Mouse (Mus musculus) megakaryocyte-erythroid progenitor cell, adult 5-6 weeks (primary cell): ENCODE measurements around the gene Sys1. TPM values are rescaled to one million over a fixed set of nuclear protein-coding genes. Genes with fewer than 3 reads are reported as not detected.

ENCODE experiments used
- ATAC-seq: replicated peaks from 2 replicates; pipeline ENCODE4 v1.8.0; 2016; ENCODE audit warnings: mild to moderate bottlenecking, inconsistent platforms; ENCODE audit not compliant: severe bottlenecking, poor library complexity, low FRiP score, low TSS enrichment
- total RNA-seq, 2 experiments: library from RNA; stranded (forward) in 1 of 2; stranded (reverse) in 1 of 2; fragments of 200-1000, 215-1000 nt in 1 of 2; fragments of >200 nt in 1 of 2; fragmentation: Nextera tagmentation in 1 of 2; gene quantifications; 2 replicates each; pipeline ENCODE4 v1.2.3; 2014 to 2017

Gene Sys1
- total RNA-seq, 2 experiments from 2014 or later = 16.0 to 25.7 TPM

DNA sequence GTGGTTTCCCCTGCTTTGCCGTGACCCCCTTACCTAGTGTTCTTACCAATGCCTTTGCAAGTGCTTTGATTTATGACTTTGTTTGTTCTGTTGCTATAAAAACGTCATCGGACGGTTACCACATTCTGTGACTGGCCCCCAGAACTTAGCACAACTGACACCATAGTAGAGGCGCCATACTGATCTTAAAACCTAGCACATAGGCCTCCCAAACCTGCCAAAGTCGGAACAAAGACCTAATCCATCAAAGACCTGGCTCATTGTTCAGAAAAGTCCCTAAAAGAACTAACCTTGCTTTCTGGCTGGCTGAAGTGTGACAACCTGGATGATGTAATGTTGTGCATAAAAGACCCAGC lies 62.4 kb downstream of the Sys1 start:
- no peak for ATAC-seq

GRCm38 (mm10) chr2:164520782-164521181 lies 64.0 kb downstream of the Sys1 start:
- peak; percentile 84 for ATAC-seq

DNA sequence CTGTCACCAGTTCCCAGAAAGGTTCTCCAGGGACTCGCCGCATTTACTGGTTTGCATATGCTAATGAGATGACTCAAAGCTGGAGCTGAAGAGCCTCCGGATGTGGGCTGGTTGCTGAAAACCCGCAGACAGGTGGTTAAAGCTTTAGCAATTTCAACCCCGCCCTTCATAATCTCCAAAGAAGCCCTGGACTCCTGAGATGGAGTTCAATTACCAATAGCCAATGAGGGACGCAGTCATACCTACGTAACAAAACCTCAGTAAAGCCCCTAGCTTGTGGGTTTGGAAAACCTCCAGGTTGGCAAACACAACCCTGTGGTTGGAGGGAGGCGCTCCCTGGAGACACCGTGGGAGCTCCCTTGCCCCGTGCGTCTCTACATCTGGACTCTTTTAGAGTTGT lies 65.1 kb downstream of the Sys1 start:
- peak; percentile 72 for ATAC-seq

- ATAC-seq = no peak
Measured at GRCm38 (mm10) chr2:164522280-164522679, 65.5 kb downstream of the Sys1 start.

DNA sequence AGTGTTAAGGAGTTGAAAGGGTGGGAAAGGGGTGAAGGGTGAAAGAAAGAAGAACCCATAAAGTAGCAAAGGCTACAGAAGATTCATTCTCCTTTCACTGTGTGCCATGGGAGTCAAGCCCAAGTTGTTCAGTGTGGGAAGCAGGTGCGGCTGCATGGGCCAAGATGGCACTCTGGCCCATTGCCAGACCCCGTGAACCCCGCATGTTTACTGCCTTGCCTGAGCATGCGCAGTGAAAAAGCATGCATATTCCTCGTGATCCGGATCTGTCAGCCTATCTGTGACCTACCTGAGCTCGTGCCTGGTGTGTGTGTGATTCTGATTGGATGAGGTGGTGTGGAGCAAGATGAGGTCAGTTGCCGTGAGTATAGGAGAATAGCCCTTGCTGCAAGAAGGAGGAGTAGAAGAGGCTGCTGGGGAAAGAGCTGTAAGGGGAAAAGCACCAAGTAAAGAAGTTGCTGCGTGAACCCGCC lies 66.6 kb downstream of the Sys1 start:
- no peak for ATAC-seq

- no peak for ATAC-seq
Measured at GRCm38 (mm10) chr2:164528557-164528956, 71.8 kb downstream of the Sys1 start.

Other genes starting within 250 kb of the Sys1 start
- gene Wfdc15b, start 235.3 kb upstream of the Sys1 start, total RNA-seq (2014; fragmentation: Nextera tagmentation) = not detected in 2 replicates
- gene Wfdc15b, start 235.3 kb upstream of the Sys1 start, total RNA-seq (2017) = not detected in 2 replicates
- not detected in 2 replicates for gene Svs2, start 218.5 kb upstream of the Sys1 start, total RNA-seq (2014; fragmentation: Nextera tagmentation)
- gene Svs2, start 218.5 kb upstream of the Sys1 start, total RNA-seq (2017) = not detected in 2 replicates
- gene Svs3b, start 200.3 kb upstream of the Sys1 start, total RNA-seq (2014; fragmentation: Nextera tagmentation) = not detected in 2 replicates
- not detected in 2 replicates for gene Svs3b, start 200.3 kb upstream of the Sys1 start, total RNA-seq (2017)
- not detected in 2 replicates for gene Svs4, start 178.5 kb upstream of the Sys1 start, total RNA-seq (2014; fragmentation: Nextera tagmentation)
- gene Svs4, start 178.5 kb upstream of the Sys1 start, total RNA-seq (2017) = not detected in 2 replicates
- gene Svs3a, start 167.7 kb upstream of the Sys1 start, total RNA-seq (2014; fragmentation: Nextera tagmentation) = not detected in 2 replicates
- not detected in 2 replicates for gene Svs3a, start 167.7 kb upstream of the Sys1 start, total RNA-seq (2017)
- gene Svs6, start 140.2 kb upstream of the Sys1 start, total RNA-seq (2014; fragmentation: Nextera tagmentation) = not detected in 2 replicates
- gene Svs6, start 140.2 kb upstream of the Sys1 start, total RNA-seq (2017) = not detected in 2 replicates
- not detected in 2 replicates for gene Svs5, start 124.2 kb upstream of the Sys1 start, total RNA-seq (2014; fragmentation: Nextera tagmentation)
- not detected in 2 replicates for gene Svs5, start 124.2 kb upstream of the Sys1 start, total RNA-seq (2017)
- gene Slpi, start 67.9 kb upstream of the Sys1 start, total RNA-seq (2014; fragmentation: Nextera tagmentation) = not detected in 2 replicates
- not detected in 2 replicates for gene Slpi, start 67.9 kb upstream of the Sys1 start, total RNA-seq (2017)
- gene Rbpjl, start 53.8 kb upstream of the Sys1 start, total RNA-seq (2014; fragmentation: Nextera tagmentation) = not detected in 2 replicates
- not detected in 2 replicates for gene Rbpjl, start 53.8 kb upstream of the Sys1 start, total RNA-seq (2017)
- not detected in 2 replicates for gene Matn4, start 51.8 kb upstream of the Sys1 start, total RNA-seq (2014; fragmentation: Nextera tagmentation)
- 0.09 TPM in 1 of 2 replicates, not detected in the other for gene Matn4, start 51.8 kb upstream of the Sys1 start, total RNA-seq (2017)
- 1.0 and 5.3 TPM in 2 replicates for gene Sdc4, start 13.1 kb upstream of the Sys1 start, total RNA-seq (2014; fragmentation: Nextera tagmentation)
- gene Sdc4, start 13.1 kb upstream of the Sys1 start, total RNA-seq (2017) = 0.23 and 1.3 TPM in 2 replicates
- gene Gm20458, start 4.0 kb downstream of the Sys1 start, total RNA-seq (2014; fragmentation: Nextera tagmentation) = not detected in 2 replicates
- gene Gm20458, start 4.0 kb downstream of the Sys1 start, total RNA-seq (2017) = not detected in 2 replicates
- gene Trp53tg5, start 16.8 kb downstream of the Sys1 start, total RNA-seq (2014; fragmentation: Nextera tagmentation) = not detected in 2 replicates
- gene Trp53tg5, start 16.8 kb downstream of the Sys1 start, total RNA-seq (2017) = not detected in 2 replicates
- gene Dbndd2, start 29.1 kb downstream of the Sys1 start, total RNA-seq (2014; fragmentation: Nextera tagmentation) = 2.4 TPM in 2 replicates
- 2.9 TPM in 1 of 2 replicates, not detected in the other for gene Dbndd2, start 29.1 kb downstream of the Sys1 start, total RNA-seq (2017)
- 76.4 and 89.3 TPM in 2 replicates for gene Pigt, start 40.6 kb downstream of the Sys1 start, total RNA-seq (2014; fragmentation: Nextera tagmentation)
- 16.3 and 36.6 TPM in 2 replicates for gene Pigt, start 40.6 kb downstream of the Sys1 start, total RNA-seq (2017)
- not detected in 2 replicates for gene Wfdc2, start 105.4 kb downstream of the Sys1 start, total RNA-seq (2014; fragmentation: Nextera tagmentation)
- gene Wfdc2, start 105.4 kb downstream of the Sys1 start, total RNA-seq (2017) = not detected in 2 replicates
- not detected in 2 replicates for gene Spint3, start 116.5 kb downstream of the Sys1 start, total RNA-seq (2014; fragmentation: Nextera tagmentation)
- gene Spint3, start 116.5 kb downstream of the Sys1 start, total RNA-seq (2017) = not detected in 2 replicates
- not detected in 2 replicates for gene Wfdc6a, start 128.5 kb downstream of the Sys1 start, total RNA-seq (2014; fragmentation: Nextera tagmentation)
- gene Wfdc6a, start 128.5 kb downstream of the Sys1 start, total RNA-seq (2017) = not detected in 2 replicates
- gene Eppin, start 136.6 kb downstream of the Sys1 start, total RNA-seq (2014; fragmentation: Nextera tagmentation) = not detected in 2 replicates
- gene Eppin, start 136.6 kb downstream of the Sys1 start, total RNA-seq (2017) = not detected in 2 replicates
- gene Wfdc6b, start 156.6 kb downstream of the Sys1 start, total RNA-seq (2014; fragmentation: Nextera tagmentation) = not detected in 2 replicates
- gene Wfdc6b, start 156.6 kb downstream of the Sys1 start, total RNA-seq (2017) = not detected in 2 replicates
- not detected in 2 replicates for gene Wfdc8, start 156.7 kb downstream of the Sys1 start, total RNA-seq (2014; fragmentation: Nextera tagmentation)
- not detected in 2 replicates for gene Wfdc8, start 156.7 kb downstream of the Sys1 start, total RNA-seq (2017)
- not detected in 2 replicates for gene Wfdc16, start 181.8 kb downstream of the Sys1 start, total RNA-seq (2014; fragmentation: Nextera tagmentation)
- gene Wfdc16, start 181.8 kb downstream of the Sys1 start, total RNA-seq (2017) = not detected in 2 replicates
- gene Wfdc10, start 199.1 kb downstream of the Sys1 start, total RNA-seq (2014; fragmentation: Nextera tagmentation) = not detected in 2 replicates
- not detected in 2 replicates for gene Wfdc10, start 199.1 kb downstream of the Sys1 start, total RNA-seq (2017)
- not detected in 2 replicates for gene Wfdc9, start 199.6 kb downstream of the Sys1 start, total RNA-seq (2014; fragmentation: Nextera tagmentation)
- not detected in 2 replicates for gene Wfdc9, start 199.6 kb downstream of the Sys1 start, total RNA-seq (2017)
- gene Wfdc11, start 217.1 kb downstream of the Sys1 start, total RNA-seq (2014; fragmentation: Nextera tagmentation) = not detected in 2 replicates
- gene Wfdc11, start 217.1 kb downstream of the Sys1 start, total RNA-seq (2017) = not detected in 2 replicates
- gene Wfdc13, start 228.1 kb downstream of the Sys1 start, total RNA-seq (2014; fragmentation: Nextera tagmentation) = not detected in 2 replicates
- gene Wfdc13, start 228.1 kb downstream of the Sys1 start, total RNA-seq (2017) = not detected in 2 replicates
- not detected in 2 replicates for gene Spint4, start 241.5 kb downstream of the Sys1 start, total RNA-seq (2014; fragmentation: Nextera tagmentation)
- gene Spint4, start 241.5 kb downstream of the Sys1 start, total RNA-seq (2017) = not detected in 2 replicates